Mouse (Mus musculus) adrenal gland, postnatal 10 days (tissue): ENCODE data around the gene Tnfaip6. TPM values are rescaled to one million over a fixed set of nuclear protein-coding genes. Genes with fewer than 3 reads are reported as not detected.
"Not testable (repeated sequence)": the region's sequence is repeated elsewhere in the genome, so short reads cannot be mapped to it uniquely, and the experiment has no call there.

Experiments
- DNase-seq: peaks from one replicate; pipeline ENCODE4 v3.0.0; 2021; ENCODE audit warnings: mixed read lengths
- long read RNA-seq, 2 experiments: library from polyadenylated mRNA; stranded (forward); transcript quantifications; one replicate each; pipeline ENCODE4 v2.0.0; 2021
- total RNA-seq, 2 experiments: library from RNA; stranded (reverse); gene quantifications; 2 replicates each; pipeline ENCODE4 v1.2.3; 2021

Gene Tnfaip6
- total RNA-seq = 1 to 10 TPM; 2.3 to 3.5 TPM
- long read RNA-seq, experiment 1, transcript Tnfaip6-201 (6 exons, 1,710 nt) = major isoform, 8 of 8 reads
- long read RNA-seq, experiment 1, partial matches to known transcripts = 0 of 8 reads
- long read RNA-seq, experiment 1, other reads (novel, unspliced or antisense) = 0 of 8 reads
- long read RNA-seq, experiment 2, partial matches to known transcripts = 0 of 2 reads
- long read RNA-seq, experiment 2, other reads (novel, unspliced or antisense) = 0 of 2 reads

- DNase-seq = peak; percentile 73
Observed at GRCm38 (mm10) chr2:52037882-52038281, at the start of gene Tnfaip6. TSS of gene Tnfaip6 (plus strand) at chr2:52038009.

- DNase-seq = no peak
Observed at GRCm38 (mm10) chr2:51989559-51989958, 48.2 kb upstream of the Tnfaip6 start.

GRCm38 (mm10) chr2:51991447-51991846 lies 46.4 kb upstream of the Tnfaip6 start:
- no peak for DNase-seq

GRCm38 (mm10) chr2:51999996-52000395 lies 37.8 kb upstream of the Tnfaip6 start:
- DNase-seq = no peak

- DNase-seq = no peak
Observed at GRCm38 (mm10) chr2:52001521-52001920, 36.3 kb upstream of the Tnfaip6 start.

GRCm38 (mm10) chr2:52002299-52002698 lies 35.5 kb upstream of the Tnfaip6 start:
- DNase-seq = not testable (repeated sequence)

GRCm38 (mm10) chr2:52006380-52006779 lies 31.4 kb upstream of the Tnfaip6 start:
- DNase-seq = no peak

GRCm38 (mm10) chr2:52011820-52012219 lies 26.0 kb upstream of the Tnfaip6 start:
- not testable (repeated sequence) for DNase-seq

- DNase-seq = no peak
Observed at GRCm38 (mm10) chr2:52013306-52013820, 24.4 kb upstream of the Tnfaip6 start.

GRCm38 (mm10) chr2:52016361-52016760 lies 21.4 kb upstream of the Tnfaip6 start:
- DNase-seq = no peak

GRCm38 (mm10) chr2:52027061-52027460 lies 10.7 kb upstream of the Tnfaip6 start:
- DNase-seq = no peak

GRCm38 (mm10) chr2:52029426-52029825 lies 8.4 kb upstream of the Tnfaip6 start:
- DNase-seq = no peak

GRCm38 (mm10) chr2:52031491-52031890 lies 6.3 kb upstream of the Tnfaip6 start:
- peak; percentile 38 for DNase-seq

- DNase-seq = no peak
Observed at GRCm38 (mm10) chr2:52034601-52035000, 3.2 kb upstream of the Tnfaip6 start.

GRCm38 (mm10) chr2:52035144-52035543 lies 2.7 kb upstream of the Tnfaip6 start:
- no peak for DNase-seq

- DNase-seq = no peak
Observed at GRCm38 (mm10) chr2:52036929-52037595, 747 bp upstream of the Tnfaip6 start.

- DNase-seq = no peak
Observed at GRCm38 (mm10) chr2:52038558-52038957, 749 bp downstream of the Tnfaip6 start.

- no peak for DNase-seq
Observed at GRCm38 (mm10) chr2:52039083-52039801, 1.4 kb downstream of the Tnfaip6 start.

- DNase-seq = no peak
Observed at GRCm38 (mm10) chr2:52042132-52042531, 4.3 kb downstream of the Tnfaip6 start.

GRCm38 (mm10) chr2:52042714-52043113 lies 4.9 kb downstream of the Tnfaip6 start:
- DNase-seq = no peak

- no peak for DNase-seq
Observed at GRCm38 (mm10) chr2:52043485-52043884, 5.7 kb downstream of the Tnfaip6 start.

- no peak for DNase-seq
Observed at GRCm38 (mm10) chr2:52046032-52046431, 8.2 kb downstream of the Tnfaip6 start.

GRCm38 (mm10) chr2:52050823-52051222 lies 13.0 kb downstream of the Tnfaip6 start:
- DNase-seq = no peak
